Mouse (Mus musculus) limb, embryonic 13.5 days (tissue): ENCODE data around the gene Sox8. TPM values are rescaled to one million over a fixed set of nuclear protein-coding genes. Genes with fewer than 3 reads are reported as not detected.

ENCODE experiments used
- ATAC-seq: fragments of 200-750 bp; cut with Nextera tagmentation; 2 replicates; pipeline ENCODE4 v1.8.0; 2017; ENCODE audit warnings: low read depth, moderate number of reproducible peaks, moderate TSS enrichment; ENCODE audit not compliant: low FRiP score
- H3K27ac ChIP-seq: fragments of 300-500 bp; sonication (generic); 2 replicates; pipeline ENCODE4 v1.5.1; 2015; ENCODE audit warnings: inconsistent platforms, mild to moderate bottlenecking, moderate library complexity
- H3K27me3 ChIP-seq: fragments of 300-500 bp; sonication (generic); 2 replicates; pipeline ENCODE4 v1.6.1; 2015; ENCODE audit warnings: mild to moderate bottlenecking, inconsistent platforms
- H3K36me3 ChIP-seq: fragments of 300-500 bp; sonication (generic); 2 replicates; pipeline ENCODE4 v1.6.1; 2015; ENCODE audit warnings: inconsistent platforms, mild to moderate bottlenecking, moderate library complexity
- H3K4me1 ChIP-seq: fragments of 300-500 bp; sonication (generic); 2 replicates; pipeline ENCODE4 v1.6.1; 2015; ENCODE audit warnings: inconsistent platforms
- H3K4me2 ChIP-seq: fragments of 300-500 bp; sonication (generic); replicated peaks from 2 replicates; pipeline ENCODE4 v1.6.1; 2015; ENCODE audit warnings: inconsistent platforms, mild to moderate bottlenecking, moderate library complexity
- H3K4me3 ChIP-seq: fragments of 300-500 bp; sonication (generic); 2 replicates; pipeline ENCODE4 v1.5.1; 2015; ENCODE audit warnings: moderate library complexity, mild to moderate bottlenecking, inconsistent platforms
- H3K9ac ChIP-seq: fragments of 300-500 bp; sonication (generic); 2 replicates; pipeline ENCODE4 v1.6.1; 2015; ENCODE audit warnings: mild to moderate bottlenecking, inconsistent platforms
- H3K9me3 ChIP-seq: fragments of 300-500 bp; sonication (generic); 2 replicates; pipeline ENCODE4 v1.6.1; 2016; ENCODE audit warnings: inconsistent platforms
- WGBS: fragments of 180-500 bp; shearing (Covaris S2); methylation state at CpG from one replicate; pipeline ENCODE4 v1.1.7; 2015; 5-methylcytosine and 5-hydroxymethylcytosine counted together
- polyA plus RNA-seq: library from polyadenylated mRNA; unstranded; fragments of >200 nt; fragmentation: Nextera tagmentation; extraction: Ambion mirVana; gene quantifications from 2 replicates; pipeline ENCODE4 v1.2.1, GENCODE M21; 2015

Sox8 gene
- polyA plus RNA-seq, 1 experiment from 2014 or later: 16.5 TPM

- H3K9me3 ChIP-seq: no peaks in the 10 kb centered on the region
- H3K4me2 ChIP-seq: no peak overlapping the region
- peaks cover 29% of the 10 kb centered on the region for H3K4me1 ChIP-seq
- peaks cover 23% of the 10 kb centered on the region for H3K27me3 ChIP-seq
- H3K4me3 ChIP-seq: no peak overlapping the region
- WGBS: 32% methylated on average over 2 of the region's 2 CpGs
- H3K27ac ChIP-seq: no peak overlapping the region
- H3K9ac ChIP-seq: 0 out of 2 replicates have a peak overlapping the region, but pooled peaks have one; percentile 4
- H3K36me3 ChIP-seq: no peaks in the 10 kb centered on the region
- ATAC-seq: no peak
Measured at GRCm38 (mm10) chr17:25577702-25578101, 7.2 kb upstream of the Sox8 start.

GRCm38 (mm10) chr17:25577263-25577662 lies 6.8 kb upstream of the Sox8 start:
- Histone ChIP-seq H3K4me3 (no peak overlapping the region), H3K9me3 (no peaks in the 10 kb centered on the region), H3K4me1 (peaks cover 29% of the 10 kb centered on the region), H3K4me2 (no peak overlapping the region), H3K27ac (no peak overlapping the region), H3K27me3 (peaks cover 27% of the 10 kb centered on the region), H3K36me3 (no peaks in the 10 kb centered on the region), H3K9ac (0 out of 2 replicates have a peak overlapping the region, but pooled peaks have one; percentile 4)
- WGBS: 61% methylated on average over 6 of the region's 6 CpGs
- no peak for ATAC-seq

- ATAC-seq: no peak
- H3K9ac ChIP-seq: no peak overlapping the region
- H3K36me3 ChIP-seq: no peaks in the 10 kb centered on the region
- no peaks in the 10 kb centered on the region for H3K9me3 ChIP-seq
- peaks cover 40% of the 10 kb centered on the region for H3K4me1 ChIP-seq
- peaks cover 39% of the 10 kb centered on the region for H3K27me3 ChIP-seq
- H3K4me2 ChIP-seq: no peak overlapping the region
- no peak overlapping the region for H3K4me3 ChIP-seq
- no peak overlapping the region for H3K27ac ChIP-seq
- 57% methylated on average over 2 of the region's 2 CpGs for WGBS
Measured at GRCm38 (mm10) chr17:25576034-25576433, 5.5 kb upstream of the Sox8 start.

GRCm38 (mm10) chr17:25575208-25575971 lies 4.9 kb upstream of the Sox8 start:
- Histone ChIP-seq H3K36me3 (no peaks in the 10 kb centered on the region), H3K4me1 (peaks cover 40% of the 10 kb centered on the region), H3K27me3 (peaks cover 44% of the 10 kb centered on the region), H3K27ac (peak overlapping the region; percentile 15; the same call in 1 of the 2 replicates), H3K4me2 (no peak overlapping the region), H3K9me3 (no peaks in the 10 kb centered on the region), H3K9ac (no peak overlapping the region), H3K4me3 (no peak overlapping the region)
- WGBS: 64% methylated on average over 12 of the region's 12 CpGs
- ATAC-seq: peak; percentile 33; the same call in 1 of the 2 replicates

- H3K4me1 ChIP-seq: peaks cover 48% of the 10 kb centered on the region
- ATAC-seq: no peak
- H3K27me3 ChIP-seq: peaks cover 67% of the 10 kb centered on the region
- peaks cover 6% of the 10 kb centered on the region; the same call in 1 of the 2 replicates for H3K36me3 ChIP-seq
- H3K9me3 ChIP-seq: no peaks in the 10 kb centered on the region
- 4% methylated on average over 8 of the region's 8 CpGs for WGBS
- peak overlapping the region; percentile 60 for H3K9ac ChIP-seq
- H3K4me2 ChIP-seq: peak overlapping the region; percentile 98
- H3K4me3 ChIP-seq: peak overlapping the region; percentile 60
- peak overlapping the region; percentile 63; the same call in 1 of the 2 replicates for H3K27ac ChIP-seq
Measured at GRCm38 (mm10) chr17:25571453-25571820, 951 bp upstream of the Sox8 start.

- H3K27me3 ChIP-seq: peaks cover 63% of the 10 kb centered on the region
- H3K9ac ChIP-seq: peak overlapping the region; percentile 75
- peak overlapping the region; percentile 98 for H3K4me2 ChIP-seq
- H3K27ac ChIP-seq: no peak overlapping the region
- H3K9me3 ChIP-seq: no peaks in the 10 kb centered on the region
- WGBS: 3% methylated on average over 54 of the region's 54 CpGs
- peak overlapping the region; percentile 60 for H3K4me3 ChIP-seq
- H3K36me3 ChIP-seq: peaks cover 6% of the 10 kb centered on the region; the same call in 1 of the 2 replicates
- H3K4me1 ChIP-seq: peaks cover 53% of the 10 kb centered on the region
- peak; percentile 16; the same call in 1 of the 2 replicates for ATAC-seq
Measured at GRCm38 (mm10) chr17:25569833-25570647, 446 bp downstream of the Sox8 start.

- H3K4me2 ChIP-seq: peak overlapping the region; percentile 98
- no peak for ATAC-seq
- H3K4me1 ChIP-seq: peaks cover 59% of the 10 kb centered on the region
- peaks cover 56% of the 10 kb centered on the region for H3K27me3 ChIP-seq
- no peaks in the 10 kb centered on the region for H3K9me3 ChIP-seq
- peak overlapping the region; percentile 60 for H3K4me3 ChIP-seq
- 57% methylated on average over 11 of the region's 11 CpGs for WGBS
- peaks cover 6% of the 10 kb centered on the region; the same call in 1 of the 2 replicates for H3K36me3 ChIP-seq
- H3K9ac ChIP-seq: peak overlapping the region; percentile 75
- H3K27ac ChIP-seq: peak overlapping the region; percentile 55
Measured at GRCm38 (mm10) chr17:25568880-25569279, 1.6 kb downstream of the Sox8 start.

GRCm38 (mm10) chr17:25568206-25568605 lies 2.3 kb downstream of the Sox8 start:
- Histone ChIP-seq H3K27me3 (peaks cover 49% of the 10 kb centered on the region), H3K9ac (peak overlapping the region; percentile 45; the same call in 1 of the 2 replicates), H3K27ac (peak overlapping the region; percentile 55; the same call in 1 of the 2 replicates), H3K9me3 (no peaks in the 10 kb centered on the region), H3K4me3 (peak overlapping the region; percentile 60), H3K4me1 (peaks cover 59% of the 10 kb centered on the region), H3K36me3 (peaks cover 6% of the 10 kb centered on the region; the same call in 1 of the 2 replicates), H3K4me2 (peak overlapping the region; percentile 98)
- peak; percentile 29; the same call in 1 of the 2 replicates for ATAC-seq
- WGBS: 41% methylated on average over 10 of the region's 10 CpGs

- no peak overlapping the region for H3K9ac ChIP-seq
- H3K4me1 ChIP-seq: peaks cover 59% of the 10 kb centered on the region
- peak overlapping the region; percentile 39; the same call in 1 of the 2 replicates for H3K27ac ChIP-seq
- H3K27me3 ChIP-seq: peaks cover 47% of the 10 kb centered on the region
- peaks cover 6% of the 10 kb centered on the region; the same call in 1 of the 2 replicates for H3K36me3 ChIP-seq
- peak; percentile 10; the same call in 1 of the 2 replicates for ATAC-seq
- no peaks in the 10 kb centered on the region for H3K9me3 ChIP-seq
- peak overlapping the region; percentile 98 for H3K4me2 ChIP-seq
- 26% methylated on average over 14 of the region's 14 CpGs for WGBS
- peak overlapping the region; percentile 60 for H3K4me3 ChIP-seq
Measured at GRCm38 (mm10) chr17:25567745-25568144, 2.7 kb downstream of the Sox8 start.

GRCm38 (mm10) chr17:25567261-25567660 lies 3.2 kb downstream of the Sox8 start:
- H3K4me1 ChIP-seq: peaks cover 59% of the 10 kb centered on the region
- 80% methylated on average over 13 of the region's 13 CpGs for WGBS
- peak overlapping the region; percentile 98 for H3K4me2 ChIP-seq

GRCm38 (mm10) chr17:25565860-25566600 lies 4.5 kb downstream of the Sox8 start:
- peaks cover 48% of the 10 kb centered on the region for H3K4me1 ChIP-seq

More at GRCm38 (mm10) chr17:25567261-25567660, 3.2 kb downstream of the Sox8 start:
- H3K9ac ChIP-seq: no peak overlapping the region
- no peak for ATAC-seq
- H3K27me3 ChIP-seq: peaks cover 43% of the 10 kb centered on the region
- H3K9me3 ChIP-seq: no peaks in the 10 kb centered on the region
- peak overlapping the region; percentile 39; the same call in 1 of the 2 replicates for H3K27ac ChIP-seq
- 0 out of 2 replicates have a peak overlapping the region, but pooled peaks have one; percentile 7 for H3K4me3 ChIP-seq
- H3K36me3 ChIP-seq: peaks cover 6% of the 10 kb centered on the region; the same call in 1 of the 2 replicates

More at GRCm38 (mm10) chr17:25565860-25566600, 4.5 kb downstream of the Sox8 start:
- Histone ChIP-seq H3K27ac (no peak overlapping the region), H3K27me3 (peaks cover 31% of the 10 kb centered on the region), H3K9ac (no peak overlapping the region), H3K4me3 (no peak overlapping the region), H3K9me3 (no peaks in the 10 kb centered on the region), H3K4me2 (0 out of 2 replicates have a peak overlapping the region, but pooled peaks have one; percentile 14), H3K36me3 (peaks cover 6% of the 10 kb centered on the region; the same call in 1 of the 2 replicates)
- no peak for ATAC-seq
- 76% methylated on average over 17 of the region's 17 CpGs for WGBS
